Mouse (Mus musculus) liver, embryonic 14.5 days (tissue): ENCODE data around the gene Polr2h. TPM values are rescaled to one million over a fixed set of nuclear protein-coding genes. Genes with fewer than 3 reads are reported as not detected.

Source experiments
- ATAC-seq: fragments of 200-750 bp; cut with Nextera tagmentation; 2 replicates; pipeline ENCODE4 v1.8.0; 2017; ENCODE audit warnings: moderate number of reproducible peaks, mild to moderate bottlenecking, moderate library complexity; ENCODE audit not compliant: insufficient read depth
- DNase-seq, 3 experiments: peaks; one replicate each; pipeline ENCODE4 v3.0.0-alpha.2; 2012 to 2013; ENCODE audit warnings: low read depth in 3 of 3, low spot score in 3 of 3
- H3K27ac ChIP-seq: fragments of 300-500 bp; sonication (generic); 2 replicates; pipeline ENCODE4 v1.5.1; 2014; ENCODE audit warnings: moderate library complexity, mild to moderate bottlenecking, control low read depth, inconsistent platforms
- H3K27me3 ChIP-seq: fragments of 300-500 bp; sonication (generic); 2 replicates; pipeline ENCODE4 v1.6.1; 2014; ENCODE audit warnings: mild to moderate bottlenecking, low read length, moderate library complexity; ENCODE audit not compliant: control insufficient read depth, insufficient read depth
- H3K36me3 ChIP-seq: fragments of 300-500 bp; sonication (generic); replicated peaks from 2 replicates; pipeline ENCODE4 v1.6.1; 2014; ENCODE audit warnings: low read depth; ENCODE audit not compliant: control insufficient read depth, insufficient read depth
- H3K4me1 ChIP-seq, 2 experiments: fragments of 200-500 bp in 1 of 2; fragments of 300-500 bp in 1 of 2; sonication (generic) in 1 of 2; replicated peaks; 2 replicates each; pipeline ENCODE4 v1.6.1; 2012 to 2014; ENCODE audit warnings: antibody characterized with exemption in 1 of 2, inconsistent platforms in 1 of 2, low read length in 1 of 2; ENCODE audit not compliant: control insufficient read depth in 2 of 2, insufficient read depth in 2 of 2
- H3K4me2 ChIP-seq: fragments of 300-500 bp; sonication (generic); 2 replicates; pipeline ENCODE4 v1.6.1; 2014; ENCODE audit warnings: low read depth, mild to moderate bottlenecking, control low read depth, moderate library complexity
- H3K4me3 ChIP-seq, 2 experiments: fragments of 200-500 bp in 1 of 2; fragments of 300-500 bp in 1 of 2; sonication (generic) in 1 of 2; 2 replicates each; pipeline ENCODE4 v1.5.1; 2012 to 2014; ENCODE audit warnings: low read depth in 2 of 2, low read length in 2 of 2, mild to moderate bottlenecking in 2 of 2, control low read depth in 1 of 2, inconsistent platforms in 1 of 2, moderate library complexity in 1 of 2; ENCODE audit not compliant: insufficient read depth in 1 of 2
- H3K9ac ChIP-seq: fragments of 300-500 bp; sonication (generic); replicated peaks from 2 replicates; pipeline ENCODE4 v1.6.1; 2014; ENCODE audit warnings: mild to moderate bottlenecking, control low read depth, moderate library complexity
- H3K9me3 ChIP-seq: fragments of 300-500 bp; sonication (generic); 2 replicates; pipeline ENCODE4 v1.6.1; 2016; ENCODE audit warnings: low read length, mixed read lengths; ENCODE audit not compliant: control insufficient read depth
- CTCF ChIP-seq: IDR thresholded peaks from 2 replicates; pipeline ENCODE4 v1.5.1; 2016; ENCODE audit warnings: antibody characterized with exemption, low read depth, control low read depth
- EP300 ChIP-seq: IDR thresholded peaks from 2 replicates; pipeline ENCODE4 v1.6.1; 2016; ENCODE audit warnings: antibody characterized with exemption, low read depth
- WGBS: fragments of 180-500 bp; shearing (Covaris S2); extraction: QIAGEN DNeasy Blood & Tissue Kit; methylation state at CpG from one replicate; pipeline ENCODE4 v1.1.7; 2014; ENCODE audit not compliant: insufficient replicate concordance; 5-methylcytosine and 5-hydroxymethylcytosine counted together
- polyA plus RNA-seq, 2 experiments: library from polyadenylated mRNA; depleted of rRNA in 1 of 2; stranded (reverse) in 1 of 2; unstranded in 1 of 2; fragments of >200 nt; fragmentation: Nextera tagmentation in 1 of 2; extraction: Ambion mirVana in 1 of 2; gene quantifications; 2 replicates each; pipeline versions ENCODE4 v1.2.1 to v1.2.3; 2012 to 2014

Polr2h gene
- polyA plus RNA-seq, 2 experiments = 30.1 to 45.4 TPM

GRCm38 (mm10) chr16:20736823-20737222 is 19.4 kb downstream of the Polr2h start:
- 58% methylated on average over 5 of the region's 5 CpGs for WGBS
- TF ChIP-seq EP300 (no peak), CTCF (no peak)
- Histone ChIP-seq H3K9ac (no peak overlapping the region), H3K4me2 (no peak overlapping the region), H3K27ac (no peak overlapping the region), H3K9me3 (no peaks in the 10 kb centered on the region), H3K36me3 (no peaks in the 10 kb centered on the region), H3K27me3 (peaks cover 47% of the 10 kb centered on the region), H3K4me1 (no peaks in the 10 kb centered on the region), H3K4me3 (no peak overlapping the region)
- ATAC-seq (no peak), DNase-seq (no peak)

GRCm38 (mm10) chr16:20739845-20740244 is 22.4 kb downstream of the Polr2h start:
- Histone ChIP-seq H3K4me3 (no peak overlapping the region), H3K36me3 (no peaks in the 10 kb centered on the region), H3K27ac (no peak overlapping the region), H3K4me1 (no peaks in the 10 kb centered on the region), H3K9ac (no peak overlapping the region), H3K4me2 (no peak overlapping the region), H3K9me3 (no peaks in the 10 kb centered on the region), H3K27me3 (peaks cover 17% of the 10 kb centered on the region)
- DNase-seq (no peak), ATAC-seq (no peak)
- 69% methylated on average over 9 of the region's 9 CpGs for WGBS
- TF ChIP-seq CTCF = no peak
- TF ChIP-seq EP300 = no peak

GRCm38 (mm10) chr16:20746641-20747040 is 29.2 kb downstream of the Polr2h start:
- no peak overlapping the region for H3K4me3 ChIP-seq
- 67% methylated on average over 6 of the region's 6 CpGs for WGBS
- H3K9ac ChIP-seq = no peak overlapping the region
- no peaks in the 10 kb centered on the region for H3K9me3 ChIP-seq
- DNase-seq (no peak), ATAC-seq (no peak)
- no peak overlapping the region for H3K27ac ChIP-seq
- no peaks in the 10 kb centered on the region for H3K27me3 ChIP-seq
- H3K4me1 ChIP-seq = no peaks in the 10 kb centered on the region
- H3K4me2 ChIP-seq = no peak overlapping the region
- TF ChIP-seq CTCF (no peak), EP300 (no peak)
- no peaks in the 10 kb centered on the region for H3K36me3 ChIP-seq

GRCm38 (mm10) chr16:20750518-20750917 is 33.1 kb downstream of the Polr2h start:
- 50% methylated on average over 8 of the region's 8 CpGs for WGBS
- Histone ChIP-seq H3K9ac (no peak overlapping the region), H3K4me1 (no peaks in the 10 kb centered on the region), H3K27me3 (no peaks in the 10 kb centered on the region), H3K27ac (no peak overlapping the region), H3K4me3 (no peak overlapping the region), H3K4me2 (no peak overlapping the region), H3K9me3 (no peaks in the 10 kb centered on the region), H3K36me3 (no peaks in the 10 kb centered on the region)
- DNase-seq (no peak), ATAC-seq (no peak)
- no peak for TF ChIP-seq CTCF
- no peak for TF ChIP-seq EP300

GRCm38 (mm10) chr16:20756052-20756451 is 38.6 kb downstream of the Polr2h start:
- no peak for DNase-seq
- WGBS = 76% methylated on average over 5 of the region's 5 CpGs
- no peak overlapping the region for H3K4me2 ChIP-seq
- no peak for TF ChIP-seq CTCF
- TF ChIP-seq EP300 = no peak
- no peak for ATAC-seq
- no peaks in the 10 kb centered on the region for H3K36me3 ChIP-seq
- H3K4me3 ChIP-seq = no peak overlapping the region
- no peak overlapping the region for H3K27ac ChIP-seq
- H3K9ac ChIP-seq = no peak overlapping the region
- no peaks in the 10 kb centered on the region for H3K9me3 ChIP-seq
- H3K27me3 ChIP-seq = no peaks in the 10 kb centered on the region
- H3K4me1 ChIP-seq = no peaks in the 10 kb centered on the region

GRCm38 (mm10) chr16:20757385-20757784 is 39.9 kb downstream of the Polr2h start:
- no peak for ATAC-seq

More at GRCm38 (mm10) chr16:20757385-20757784, 39.9 kb downstream of the Polr2h start:
- Histone ChIP-seq H3K9me3 (no peaks in the 10 kb centered on the region), H3K36me3 (no peaks in the 10 kb centered on the region), H3K27me3 (no peaks in the 10 kb centered on the region), H3K4me1 (no peaks in the 10 kb centered on the region), H3K9ac (no peak overlapping the region), H3K4me2 (no peak overlapping the region), H3K4me3 (no peak overlapping the region), H3K27ac (no peak overlapping the region)
- DNase-seq = no peak
- WGBS = 57% methylated on average over 1 of the region's 1 CpGs
- TF ChIP-seq CTCF = no peak
- no peak for TF ChIP-seq EP300
